Mouse (Mus musculus) brain, embryonic 14.5 days (tissue): ENCODE data around the gene Ptgfrn.

Experiments used
- CTCF ChIP-seq: fragments of 200-500 bp; IDR thresholded peaks from 2 replicates; pipeline ENCODE4 v1.5.1; 2012; ENCODE audit warnings: inconsistent platforms, mild to moderate bottlenecking, moderate library complexity, borderline replicate concordance; ENCODE audit not compliant: insufficient read depth, insufficient read length; ENCODE audit errors: extremely low read depth
- POLR2A ChIP-seq: fragments of 200-500 bp; IDR thresholded peaks from 2 replicates; pipeline ENCODE4 v1.6.1; 2012; ENCODE audit warnings: mild to moderate bottlenecking, inconsistent platforms, borderline replicate concordance; ENCODE audit not compliant: poor library complexity, insufficient read depth, insufficient read length, severe bottlenecking; ENCODE audit errors: extremely low read depth

DNA sequence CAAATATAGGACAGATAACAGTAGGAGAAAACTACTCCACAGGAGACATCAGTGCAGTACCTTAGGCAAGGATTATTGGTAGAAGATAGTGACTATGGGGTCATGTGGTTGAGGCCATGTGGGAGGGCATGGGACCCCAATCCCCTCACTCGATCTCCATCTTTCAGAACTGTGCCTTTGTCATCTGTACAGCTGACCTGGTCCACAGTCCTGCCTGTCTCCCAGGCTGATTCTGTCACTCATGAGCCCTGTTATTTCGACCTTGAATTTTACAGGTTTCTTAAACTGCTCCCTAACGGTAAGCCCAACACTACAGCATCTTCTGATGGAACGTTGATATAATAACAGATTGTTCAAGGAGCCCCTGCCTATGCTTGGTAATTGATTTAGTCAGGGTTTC is 49.6 kb upstream of the Ptgfrn start:
- TF ChIP-seq CTCF (no peak), POLR2A (no peak)
